Mouse (Mus musculus): ENCODE measurements around the gene Psmd6. TPM values are rescaled to one million over a fixed set of nuclear protein-coding genes. Genes with fewer than 3 reads are reported as not detected.

Psmd6 gene
- 272 and 287 TPM in 2 replicates for polyA plus RNA-seq (2014; fragmentation: Nextera tagmentation; extraction: Ambion mirVana)

GRCm38 (mm10) chr14:14120230-14121096 is at the start of gene Psmd6:
Psmd6 (minus strand) TSS chr14:14120984.
- Histone ChIP-seq H3K4me1 (replicated peaks; ENCODE audit: control insufficient read depth, insufficient read depth, low read length) (peaks cover 5% of the 10 kb centered on the region; the same call in 1 of the 2 replicates), H3K27ac (ENCODE audit: low read depth, low read length) (peak within 1 kb of the TSS; percentile 43; the same call in 1 of the 2 replicates), H3K27me3 (replicated peaks; ENCODE audit: control insufficient read depth, insufficient read depth, low read length) (no peaks in the 10 kb centered on the region), H3K36me3 (ENCODE audit: control insufficient read depth, insufficient read depth, low read length) (peaks cover 16% of the 10 kb centered on the region), H3K9ac (ENCODE audit: low read depth, low read length) (peak within 1 kb of the TSS; percentile 77), H3K9me3 (ENCODE audit: control insufficient read depth, low read length) (no peaks in the 10 kb centered on the region), H3K4me3 (ENCODE audit: low read depth, low read length) (peak within 1 kb of the TSS; percentile 94), H3K4me2 (peak within 1 kb of the TSS; percentile 90)
- DNase-seq (ENCODE audit: low spot score) (peak; percentile 85), ATAC-seq (replicated peaks; ENCODE audit: low FRiP score) (peak; percentile 95)
- WGBS: under 1% methylated on average over 68 of the region's 68 CpGs

- Histone ChIP-seq H3K9me3 (ENCODE audit: control insufficient read depth, low read length) (no peaks in the 10 kb centered on the region), H3K36me3 (ENCODE audit: control insufficient read depth, insufficient read depth, low read length) (peaks cover 23% of the 10 kb centered on the region; the same call in 1 of the 2 replicates), H3K4me1 (replicated peaks; ENCODE audit: control insufficient read depth, insufficient read depth, low read length) (no peaks in the 10 kb centered on the region), H3K27me3 (replicated peaks; ENCODE audit: control insufficient read depth, insufficient read depth, low read length) (no peaks in the 10 kb centered on the region), H3K27ac (ENCODE audit: low read depth, low read length) (no peak overlapping the region), H3K4me2 (no peak overlapping the region), H3K9ac (ENCODE audit: low read depth, low read length) (no peak overlapping the region), H3K4me3 (ENCODE audit: low read depth, low read length) (no peak overlapping the region)
- 84% methylated on average over 4 of the region's 4 CpGs for WGBS
- no peak for ATAC-seq (replicated peaks; ENCODE audit: low FRiP score)
- DNase-seq (ENCODE audit: low spot score): no peak
Observed at GRCm38 (mm10) chr14:14110710-14111109, 10.1 kb downstream of the Psmd6 start.

- 80% methylated on average over 2 of the region's 2 CpGs for WGBS
- Histone ChIP-seq H3K4me1 (replicated peaks; ENCODE audit: control insufficient read depth, insufficient read depth, low read length) (no peaks in the 10 kb centered on the region), H3K27me3 (replicated peaks; ENCODE audit: control insufficient read depth, insufficient read depth, low read length) (no peaks in the 10 kb centered on the region), H3K4me3 (ENCODE audit: low read depth, low read length) (no peak overlapping the region), H3K4me2 (no peak overlapping the region), H3K9me3 (ENCODE audit: control insufficient read depth, low read length) (no peaks in the 10 kb centered on the region), H3K27ac (ENCODE audit: low read depth, low read length) (no peak overlapping the region), H3K9ac (ENCODE audit: low read depth, low read length) (no peak overlapping the region), H3K36me3 (ENCODE audit: control insufficient read depth, insufficient read depth, low read length) (no peaks in the 10 kb centered on the region; the same call in 1 of the 2 replicates)
- ATAC-seq (replicated peaks; ENCODE audit: low FRiP score): no peak
- no peak for DNase-seq (ENCODE audit: low spot score)
Observed at GRCm38 (mm10) chr14:14104930-14105318, 15.9 kb downstream of the Psmd6 start.

DNA sequence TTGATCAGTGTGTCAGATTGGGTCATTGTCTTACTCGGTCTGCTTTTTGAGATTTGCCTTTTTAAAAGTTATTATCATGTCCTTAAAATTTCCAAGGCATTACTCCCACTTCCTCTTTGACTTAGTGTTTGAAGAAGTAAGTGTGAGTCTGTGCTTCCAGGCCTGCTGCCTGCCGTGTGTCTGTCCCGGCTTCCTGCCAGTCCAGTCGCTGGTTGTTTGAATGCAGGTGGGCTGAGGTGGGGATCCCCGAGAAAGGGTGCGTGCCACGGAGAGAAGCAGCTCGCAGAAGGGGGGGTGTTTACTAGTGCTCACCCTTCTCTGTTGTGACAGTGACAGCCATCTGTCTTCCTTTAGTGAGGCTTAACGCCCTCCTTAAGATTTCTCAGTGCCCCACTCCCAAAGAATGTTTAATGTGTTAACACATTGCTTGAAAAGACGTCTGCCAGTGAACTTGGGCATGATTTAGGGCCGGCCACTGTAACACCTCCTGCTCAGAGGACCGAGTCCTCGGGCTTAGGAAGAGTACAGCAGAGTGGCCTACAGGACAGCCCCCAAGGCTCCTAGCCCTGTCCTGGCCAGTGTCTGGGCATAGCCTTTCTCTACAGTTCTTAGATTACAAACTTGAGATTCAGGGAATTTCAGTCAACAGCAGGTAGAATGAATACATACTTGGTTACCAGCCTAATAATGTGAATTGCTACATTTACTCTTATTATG is 16.4 kb downstream of the Psmd6 start:
- no peaks in the 10 kb centered on the region for H3K27me3 ChIP-seq (replicated peaks; ENCODE audit: control insufficient read depth, insufficient read depth, low read length)
- no peak overlapping the region for H3K4me2 ChIP-seq
- DNase-seq (ENCODE audit: low spot score): no peak
- 70% methylated on average over 13 of the region's 13 CpGs for WGBS
- H3K9ac ChIP-seq (ENCODE audit: low read depth, low read length): no peak overlapping the region
- no peaks in the 10 kb centered on the region for H3K4me1 ChIP-seq (replicated peaks; ENCODE audit: control insufficient read depth, insufficient read depth, low read length)
- no peak overlapping the region for H3K27ac ChIP-seq (ENCODE audit: low read depth, low read length)
- ATAC-seq (replicated peaks; ENCODE audit: low FRiP score): no peak
- no peaks in the 10 kb centered on the region for H3K9me3 ChIP-seq (ENCODE audit: control insufficient read depth, low read length)
- no peak overlapping the region for H3K4me3 ChIP-seq (ENCODE audit: low read depth, low read length)
- no peaks in the 10 kb centered on the region; the same call in 1 of the 2 replicates for H3K36me3 ChIP-seq (ENCODE audit: control insufficient read depth, insufficient read depth, low read length)

DNA sequence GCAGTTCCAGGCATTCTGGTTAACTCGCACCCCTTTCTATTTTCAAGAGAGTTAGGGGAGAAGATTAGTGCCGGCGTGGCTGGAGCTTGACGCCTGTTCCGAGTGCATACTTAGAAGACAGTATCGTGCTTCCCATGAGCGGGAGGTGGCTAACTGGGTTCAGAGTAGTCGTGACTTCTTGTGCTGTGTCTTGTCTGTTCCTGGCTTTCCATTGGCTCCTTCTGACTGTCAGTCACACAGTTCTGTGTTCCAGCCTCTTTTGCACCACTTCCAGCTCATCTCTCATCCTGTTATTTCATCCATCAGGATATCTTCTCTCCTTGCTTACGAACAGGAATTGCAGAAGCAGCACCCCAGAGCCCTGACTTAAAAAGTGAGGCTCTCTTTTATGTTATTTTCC is 19.5 kb downstream of the Psmd6 start:
- H3K4me1 ChIP-seq (replicated peaks; ENCODE audit: control insufficient read depth, insufficient read depth, low read length): no peaks in the 10 kb centered on the region

GRCm38 (mm10) chr14:14100773-14101280 is 20.0 kb downstream of the Psmd6 start:
- ATAC-seq (replicated peaks; ENCODE audit: low FRiP score) (no peak), DNase-seq (ENCODE audit: low spot score) (no peak)
- Histone ChIP-seq H3K4me2 (no peak overlapping the region), H3K4me3 (ENCODE audit: low read depth, low read length) (no peak overlapping the region), H3K27me3 (replicated peaks; ENCODE audit: control insufficient read depth, insufficient read depth, low read length) (no peaks in the 10 kb centered on the region), H3K27ac (ENCODE audit: low read depth, low read length) (no peak overlapping the region), H3K36me3 (ENCODE audit: control insufficient read depth, insufficient read depth, low read length) (no peaks in the 10 kb centered on the region), H3K9ac (ENCODE audit: low read depth, low read length) (no peak overlapping the region), H3K4me1 (replicated peaks; ENCODE audit: control insufficient read depth, insufficient read depth, low read length) (no peaks in the 10 kb centered on the region), H3K9me3 (ENCODE audit: control insufficient read depth, low read length) (no peaks in the 10 kb centered on the region)
- WGBS: 90% methylated on average over 8 of the region's 8 CpGs

More for the DNA sequence above, 19.5 kb downstream of the Psmd6 start:
- ATAC-seq (replicated peaks; ENCODE audit: low FRiP score) (no peak), DNase-seq (ENCODE audit: low spot score) (no peak)
- 92% methylated on average over 9 of the region's 9 CpGs for WGBS
- no peaks in the 10 kb centered on the region for H3K36me3 ChIP-seq (ENCODE audit: control insufficient read depth, insufficient read depth, low read length)
- no peak overlapping the region for H3K27ac ChIP-seq (ENCODE audit: low read depth, low read length)
- no peak overlapping the region for H3K4me2 ChIP-seq
- no peak overlapping the region for H3K4me3 ChIP-seq (ENCODE audit: low read depth, low read length)
- no peaks in the 10 kb centered on the region for H3K27me3 ChIP-seq (replicated peaks; ENCODE audit: control insufficient read depth, insufficient read depth, low read length)
- H3K9me3 ChIP-seq (ENCODE audit: control insufficient read depth, low read length): no peaks in the 10 kb centered on the region
- H3K9ac ChIP-seq (ENCODE audit: low read depth, low read length): no peak overlapping the region

DNA sequence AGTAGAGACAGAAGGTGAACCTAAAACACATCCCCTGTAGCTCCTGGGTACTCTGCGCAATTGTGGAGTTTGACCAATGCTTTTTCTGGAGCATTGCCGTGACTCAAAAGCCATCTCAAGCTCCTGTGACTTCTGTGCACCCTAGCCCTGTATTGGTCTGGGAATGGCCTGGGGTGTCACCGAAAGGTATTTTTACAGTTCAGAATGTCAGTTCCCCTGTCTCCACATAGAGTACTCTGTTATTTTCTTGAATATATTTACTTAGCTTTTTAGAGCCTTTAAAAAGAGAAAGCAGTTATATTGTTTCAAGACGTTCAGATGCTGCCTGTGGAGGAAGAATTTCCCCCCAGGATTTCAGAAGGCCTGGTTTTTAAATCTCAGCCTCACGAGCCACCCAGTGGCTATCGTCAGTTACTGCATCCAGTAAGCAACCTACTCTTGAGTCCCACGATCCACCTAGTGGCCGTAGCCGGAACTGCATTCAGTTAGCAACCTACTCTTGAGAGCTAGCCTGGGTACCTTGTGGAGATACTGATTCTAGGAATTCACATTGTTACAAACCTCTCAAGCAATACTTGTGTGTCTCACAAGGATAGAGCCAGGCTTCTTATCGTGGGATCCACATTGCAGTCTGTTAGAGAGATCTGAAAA is 22.3 kb downstream of the Psmd6 start:
- no peak overlapping the region for H3K27ac ChIP-seq (ENCODE audit: low read depth, low read length)
- peak; percentile 75 for ATAC-seq (replicated peaks; ENCODE audit: low FRiP score)

DNA sequence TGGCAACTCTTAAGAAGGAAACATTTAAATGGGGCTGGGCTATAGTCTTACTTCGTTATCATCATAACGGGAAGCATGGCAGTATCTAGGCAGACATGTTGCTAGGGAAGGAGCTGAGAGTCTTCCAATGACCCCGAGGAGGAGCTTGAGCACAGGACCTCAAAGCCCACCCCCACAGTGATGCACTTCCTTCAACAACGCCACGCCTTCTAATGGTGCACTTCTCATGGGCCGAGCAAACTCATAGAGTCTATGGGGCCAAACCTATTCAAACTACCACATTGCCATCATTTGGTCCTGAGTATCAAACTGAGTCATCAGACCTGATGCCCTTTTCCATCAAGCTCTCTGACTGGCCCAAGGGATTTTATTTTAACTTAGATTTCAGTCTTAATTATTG is 30.2 kb downstream of the Psmd6 start:
- Histone ChIP-seq H3K9me3 (ENCODE audit: control insufficient read depth, low read length) (no peaks in the 10 kb centered on the region), H3K36me3 (ENCODE audit: control insufficient read depth, insufficient read depth, low read length) (no peaks in the 10 kb centered on the region; the same call in 1 of the 2 replicates), H3K27ac (ENCODE audit: low read depth, low read length) (no peak overlapping the region), H3K4me2 (no peak overlapping the region), H3K4me3 (ENCODE audit: low read depth, low read length) (no peak overlapping the region), H3K4me1 (replicated peaks; ENCODE audit: control insufficient read depth, insufficient read depth, low read length) (peaks cover 15% of the 10 kb centered on the region), H3K27me3 (replicated peaks; ENCODE audit: control insufficient read depth, insufficient read depth, low read length) (no peaks in the 10 kb centered on the region), H3K9ac (ENCODE audit: low read depth, low read length) (no peak overlapping the region)
- no peak for ATAC-seq (replicated peaks; ENCODE audit: low FRiP score)
- DNase-seq (ENCODE audit: low spot score): no peak
- 85% methylated on average over 6 of the region's 6 CpGs for WGBS

More for the DNA sequence above, 22.3 kb downstream of the Psmd6 start:
- peak; percentile 66 for DNase-seq (ENCODE audit: low spot score)
- H3K9ac ChIP-seq (ENCODE audit: low read depth, low read length): no peak overlapping the region
- no peaks in the 10 kb centered on the region for H3K4me1 ChIP-seq (replicated peaks; ENCODE audit: control insufficient read depth, insufficient read depth, low read length)
- H3K9me3 ChIP-seq (ENCODE audit: control insufficient read depth, low read length): no peaks in the 10 kb centered on the region
- WGBS: 27% methylated on average over 10 of the region's 10 CpGs
- H3K4me3 ChIP-seq (ENCODE audit: low read depth, low read length): no peak overlapping the region
- no peaks in the 10 kb centered on the region; the same call in 1 of the 2 replicates for H3K36me3 ChIP-seq (ENCODE audit: control insufficient read depth, insufficient read depth, low read length)
- no peak overlapping the region for H3K4me2 ChIP-seq
- no peaks in the 10 kb centered on the region for H3K27me3 ChIP-seq (replicated peaks; ENCODE audit: control insufficient read depth, insufficient read depth, low read length)
